Mouse (Mus musculus) forebrain, embryonic 15.5 days (tissue): Measurements from ENCODE around the gene Plxdc2. TPM values are rescaled to one million over a fixed set of nuclear protein-coding genes. Genes with fewer than 3 reads are reported as not detected.
"Not testable (repeated sequence)": the region's sequence is repeated elsewhere in the genome, so short reads cannot be mapped to it uniquely, and the experiment has no call there.

Source experiments
- ATAC-seq: fragments of 200-750 bp; cut with Nextera tagmentation; replicated peaks from 2 replicates; pipeline ENCODE4 v1.8.0; 2017; ENCODE audit warnings: mild to moderate bottlenecking, moderate TSS enrichment, moderate library complexity
- H3K27ac ChIP-seq: fragments of 300-500 bp; sonication (generic); replicated peaks from 2 replicates; pipeline ENCODE4 v1.5.1; 2015; ENCODE audit warnings: mild to moderate bottlenecking, inconsistent platforms
- H3K27me3 ChIP-seq: fragments of 300-500 bp; sonication (generic); 2 replicates; pipeline ENCODE4 v1.6.1; 2015; ENCODE audit warnings: inconsistent platforms
- H3K36me3 ChIP-seq: fragments of 300-500 bp; sonication (generic); 2 replicates; pipeline ENCODE4 v1.6.1; 2015; ENCODE audit warnings: mild to moderate bottlenecking, inconsistent platforms
- H3K4me1 ChIP-seq: fragments of 300-500 bp; sonication (generic); 2 replicates; pipeline ENCODE4 v1.6.1; 2015; ENCODE audit warnings: inconsistent platforms
- H3K4me2 ChIP-seq: fragments of 300-500 bp; sonication (generic); replicated peaks from 2 replicates; pipeline ENCODE4 v1.6.1; 2015; ENCODE audit warnings: mild to moderate bottlenecking, inconsistent platforms
- H3K4me3 ChIP-seq: fragments of 300-500 bp; sonication (generic); 2 replicates; pipeline ENCODE4 v1.5.1; 2015; ENCODE audit warnings: mild to moderate bottlenecking, inconsistent platforms
- H3K9ac ChIP-seq: fragments of 300-500 bp; sonication (generic); replicated peaks from 2 replicates; pipeline ENCODE4 v1.6.1; 2015; ENCODE audit warnings: mild to moderate bottlenecking, inconsistent platforms
- H3K9me3 ChIP-seq: fragments of 300-500 bp; sonication (generic); 2 replicates; pipeline ENCODE4 v1.6.1; 2016; ENCODE audit warnings: inconsistent platforms
- WGBS: fragments of 180-500 bp; shearing (Covaris S2); methylation state at CpG from one replicate; pipeline ENCODE4 v1.1.7; 2015; ENCODE audit warnings: mixed read lengths; 5-methylcytosine and 5-hydroxymethylcytosine counted together
- polyA plus RNA-seq: library from polyadenylated mRNA; unstranded; fragments of >200 nt; fragmentation: Nextera tagmentation; extraction: Ambion mirVana; gene quantifications from 2 replicates; pipeline ENCODE4 v1.2.1, GENCODE M21; 2015

Plxdc2 gene
- polyA plus RNA-seq, 1 experiment from 2014 or later = 12.8 TPM

GRCm38 (mm10) chr2:16709885-16710284, 353.8 kb downstream of the Plxdc2 start:
- H3K9me3 ChIP-seq = no peaks in the 10 kb centered on the region
- no peaks in the 10 kb centered on the region for H3K27me3 ChIP-seq
- 77% methylated on average over 6 of the region's 6 CpGs for WGBS
- no peaks in the 10 kb centered on the region for H3K36me3 ChIP-seq
- no peak for ATAC-seq
- H3K4me1 ChIP-seq = no peaks in the 10 kb centered on the region
- H3K4me2 ChIP-seq = no peak overlapping the region
- no peak overlapping the region for H3K4me3 ChIP-seq
- no peak overlapping the region for H3K9ac ChIP-seq
- H3K27ac ChIP-seq = no peak overlapping the region

- no peak for ATAC-seq
- 92% methylated on average over 5 of the region's 5 CpGs for WGBS
- H3K4me3 ChIP-seq = no peak overlapping the region
These were observed 374.9 kb downstream of the Plxdc2 start for GRCm38 (mm10) chr2:16731033-16731432.

GRCm38 (mm10) chr2:16734381-16734780, 378.3 kb downstream of the Plxdc2 start:
- H3K4me3 ChIP-seq = no peak overlapping the region
- no peaks in the 10 kb centered on the region for H3K27me3 ChIP-seq
- H3K4me1 ChIP-seq = no peaks in the 10 kb centered on the region
- no peak for ATAC-seq
- 85% methylated on average over 2 of the region's 2 CpGs for WGBS
- no peak overlapping the region for H3K9ac ChIP-seq
- no peak overlapping the region for H3K4me2 ChIP-seq
- H3K36me3 ChIP-seq = no peaks in the 10 kb centered on the region
- no peaks in the 10 kb centered on the region for H3K9me3 ChIP-seq
- H3K27ac ChIP-seq = no peak overlapping the region

More at GRCm38 (mm10) chr2:16731033-16731432, 374.9 kb downstream of the Plxdc2 start:
- H3K9me3 ChIP-seq = no peaks in the 10 kb centered on the region
- no peak overlapping the region for H3K27ac ChIP-seq
- no peak overlapping the region for H3K9ac ChIP-seq
- H3K36me3 ChIP-seq = no peaks in the 10 kb centered on the region
- H3K4me1 ChIP-seq = no peaks in the 10 kb centered on the region
- no peak overlapping the region for H3K4me2 ChIP-seq
- H3K27me3 ChIP-seq = no peaks in the 10 kb centered on the region

GRCm38 (mm10) chr2:16738241-16738640, 382.1 kb downstream of the Plxdc2 start:
- Histone ChIP-seq H3K27ac (no peak overlapping the region), H3K9me3 (no peaks in the 10 kb centered on the region), H3K4me1 (0 out of 2 replicates have a peak, but pooled peaks cover 7% of the 10 kb centered on the region), H3K4me2 (no peak overlapping the region), H3K36me3 (no peaks in the 10 kb centered on the region), H3K9ac (no peak overlapping the region), H3K27me3 (no peaks in the 10 kb centered on the region), H3K4me3 (no peak overlapping the region)
- WGBS = 59% methylated on average over 8 of the region's 8 CpGs
- no peak for ATAC-seq

GRCm38 (mm10) chr2:16741813-16742212, 385.7 kb downstream of the Plxdc2 start:
- Histone ChIP-seq H3K27me3 (no peaks in the 10 kb centered on the region), H3K4me1 (0 out of 2 replicates have a peak, but pooled peaks cover 7% of the 10 kb centered on the region), H3K36me3 (no peaks in the 10 kb centered on the region), H3K27ac (no peak overlapping the region), H3K9me3 (no peaks in the 10 kb centered on the region), H3K9ac (no peak overlapping the region), H3K4me3 (no peak overlapping the region), H3K4me2 (no peak overlapping the region)
- ATAC-seq = peak; percentile 73
- WGBS = 18% methylated on average over 3 of the region's 3 CpGs

GRCm38 (mm10) chr2:16743568-16743967, 387.5 kb downstream of the Plxdc2 start:
- Histone ChIP-seq H3K4me2 (no peak overlapping the region), H3K9me3 (no peaks in the 10 kb centered on the region), H3K36me3 (no peaks in the 10 kb centered on the region), H3K27ac (no peak overlapping the region), H3K27me3 (no peaks in the 10 kb centered on the region), H3K4me1 (0 out of 2 replicates have a peak, but pooled peaks cover 7% of the 10 kb centered on the region), H3K9ac (no peak overlapping the region), H3K4me3 (no peak overlapping the region)
- no peak for ATAC-seq
- 82% methylated on average over 3 of the region's 3 CpGs for WGBS

GRCm38 (mm10) chr2:16749302-16749909, 393.3 kb downstream of the Plxdc2 start:
- 79% methylated on average over 4 of the region's 4 CpGs for WGBS
- Histone ChIP-seq H3K4me3 (no peak overlapping the region), H3K36me3 (no peaks in the 10 kb centered on the region), H3K27ac (no peak overlapping the region), H3K27me3 (no peaks in the 10 kb centered on the region), H3K4me1 (no peaks in the 10 kb centered on the region), H3K9me3 (no peaks in the 10 kb centered on the region), H3K4me2 (no peak overlapping the region), H3K9ac (no peak overlapping the region)
- ATAC-seq = no peak

GRCm38 (mm10) chr2:16757158-16757557, 401.1 kb downstream of the Plxdc2 start:
- Histone ChIP-seq H3K27me3 (no peaks in the 10 kb centered on the region), H3K9me3 (no peaks in the 10 kb centered on the region), H3K9ac (no peak overlapping the region), H3K4me2 (no peak overlapping the region), H3K4me1 (no peaks in the 10 kb centered on the region), H3K4me3 (no peak overlapping the region), H3K27ac (no peak overlapping the region), H3K36me3 (no peaks in the 10 kb centered on the region)
- ATAC-seq = no peak
- WGBS = 81% methylated on average over 2 of the region's 2 CpGs

GRCm38 (mm10) chr2:16759766-16760165, 403.7 kb downstream of the Plxdc2 start:
- WGBS = 86% methylated on average over 2 of the region's 2 CpGs
- H3K9ac ChIP-seq = no peak overlapping the region

GRCm38 (mm10) chr2:16769149-16769548, 413.0 kb downstream of the Plxdc2 start:
- H3K4me3 ChIP-seq, H3K4me2 ChIP-seq, H3K4me1 ChIP-seq, H3K27me3 ChIP-seq, H3K9ac ChIP-seq, H3K27ac ChIP-seq, ATAC-seq, H3K9me3 ChIP-seq, H3K36me3 ChIP-seq: not testable (repeated sequence)
- WGBS = 97% methylated on average over 6 of the region's 7 CpGs

More at GRCm38 (mm10) chr2:16759766-16760165, 403.7 kb downstream of the Plxdc2 start:
- ATAC-seq = no peak
- Histone ChIP-seq H3K9me3 (no peaks in the 10 kb centered on the region), H3K4me3 (no peak overlapping the region), H3K36me3 (no peaks in the 10 kb centered on the region), H3K27me3 (no peaks in the 10 kb centered on the region), H3K4me1 (no peaks in the 10 kb centered on the region), H3K4me2 (no peak overlapping the region), H3K27ac (no peak overlapping the region)

- Histone ChIP-seq H3K9me3 (no peaks in the 10 kb centered on the region), H3K4me2 (no peak overlapping the region), H3K27ac (no peak overlapping the region), H3K4me1 (0 out of 2 replicates have a peak, but pooled peaks cover 3% of the 10 kb centered on the region), H3K36me3 (no peaks in the 10 kb centered on the region), H3K9ac (no peak overlapping the region), H3K27me3 (no peaks in the 10 kb centered on the region), H3K4me3 (no peak overlapping the region)
- no peak for ATAC-seq
- WGBS = 19% methylated on average over 1 of the region's 1 CpGs
These were observed 417.5 kb downstream of the Plxdc2 start for GRCm38 (mm10) chr2:16773398-16774113.

GRCm38 (mm10) chr2:16774114-16774433, 418.0 kb downstream of the Plxdc2 start:
- Histone ChIP-seq H3K27me3 (no peaks in the 10 kb centered on the region), H3K27ac (no peak overlapping the region), H3K4me3 (no peak overlapping the region), H3K9me3 (no peaks in the 10 kb centered on the region), H3K4me2 (no peak overlapping the region), H3K9ac (no peak overlapping the region), H3K36me3 (no peaks in the 10 kb centered on the region), H3K4me1 (0 out of 2 replicates have a peak, but pooled peaks cover 3% of the 10 kb centered on the region)
- ATAC-seq = no peak
- WGBS = 69% methylated on average over 3 of the region's 3 CpGs
